Comparison of ENCODE assay signal across 5 mouse cellular contexts in the genomic region with DNA sequence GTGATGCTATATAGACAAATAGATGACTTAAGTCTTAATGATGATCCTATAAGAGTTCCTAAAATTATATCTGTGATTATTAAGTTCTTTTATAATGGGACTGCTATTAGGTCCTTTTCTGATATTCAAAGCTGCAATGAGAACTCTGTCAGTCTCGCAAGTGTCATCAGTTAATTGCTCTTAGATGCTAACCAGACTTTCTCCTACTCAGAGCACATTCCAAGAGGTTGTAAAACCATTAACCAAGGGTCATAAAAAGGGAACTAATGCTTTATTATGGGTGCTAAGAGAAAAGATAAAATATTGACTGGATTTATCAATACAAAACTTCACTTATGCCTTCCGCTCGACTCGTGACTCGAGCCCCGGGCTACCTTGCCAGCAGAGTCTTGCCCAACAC.
DNase-seq lines count a peak whose midpoint lies in the region.

No protein-coding gene starts in this region.

- DNase-seq in 3T3-L1 (ENCODE audit: low read depth, low spot score) (peak; percentile 53), R1 (ENCODE audit: low read depth, low spot score) (peak; percentile 10), ZHBTc4 (ENCODE audit: low read depth, low spot score) (peak; percentile 5), adipocyte (ENCODE audit: low spot score) (peak; percentile 62)
- DNase-seq in hindlimb bud, embryonic 11.5 days (ENCODE audit: extremely low spot score, low read depth, low spot score): peak; percentile 12

Comparison
In these comparisons a context has a peak if more than half of its experiments do, and no peak if none do; other contexts are left out.
1. Peak in every context shown above with its lines: DNase-seq.
2. DNase-seq: peak in every context shown above with its lines; median percentile 62 in adipocyte; 53 in 3T3-L1; 12 in hindlimb bud, embryonic 11.5 days; 10 in R1; 5 in ZHBTc4.